Mouse (Mus musculus): Measurements from ENCODE around the gene E330021D16Rik. TPM values are rescaled to one million over a fixed set of nuclear protein-coding genes. Genes with fewer than 3 reads are reported as not detected.
"Not testable (repeated sequence)": the region's sequence is repeated elsewhere in the genome, so short reads cannot be mapped to it uniquely, and the experiment has no call there.

The E330021D16Rik gene
- total and polyA plus RNA-seq, 3 experiments = not detected

DNA sequence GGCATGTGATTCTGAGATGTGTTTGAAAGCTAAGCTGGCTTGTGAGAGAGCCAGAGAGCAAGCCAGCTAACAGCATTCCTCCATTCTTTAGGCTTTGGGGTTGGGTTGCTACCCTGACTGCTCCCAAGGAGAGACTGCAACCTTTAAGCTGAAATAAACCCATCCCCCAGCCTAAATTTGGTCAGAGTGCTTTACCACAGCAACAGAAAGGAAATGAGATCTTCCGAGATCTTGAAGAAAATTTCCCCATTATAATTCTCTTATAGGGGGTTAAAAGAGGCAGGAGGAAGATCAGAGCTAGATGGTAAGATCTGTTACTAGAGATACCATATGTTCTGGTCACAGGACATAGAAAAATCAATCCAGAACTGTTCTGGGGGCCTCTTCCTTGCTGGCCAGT lies 34.6 kb upstream of the E330021D16Rik start:
- TF ChIP-seq CHD2 (IDR thresholded peaks at IDR 0.05; ENCODE audit: low read length) (no peak), POLR2AphosphoS2 (IDR thresholded peaks at IDR 0.05; ENCODE audit: low read depth, low read length) (no peak), MYC (IDR thresholded peaks at IDR 0.05; ENCODE audit: low read depth, low read length) (no peak), CHD1 (IDR thresholded peaks at IDR 0.05; ENCODE audit: low read depth, low read length) (no peak), ELF1 (IDR thresholded peaks at IDR 0.05; ENCODE audit: low read depth, low read length) (no peak), SIN3A (IDR thresholded peaks at IDR 0.05; ENCODE audit: low read length) (no peak), TCF12 (IDR thresholded peaks at IDR 0.05; ENCODE audit: low read depth, low read length) (no peak), HCFC1 (IDR thresholded peaks at IDR 0.05; ENCODE audit: low read depth, low read length) (no peak), MAX (IDR thresholded peaks at IDR 0.05; ENCODE audit: low read length) (no peak), BHLHE40 (IDR thresholded peaks at IDR 0.05; ENCODE audit: low read depth, low read length) (no peak), RCOR1 (conservative IDR thresholded peaks at IDR 0.05; ENCODE audit: low read depth, low read length) (no peak), TBP (conservative IDR thresholded peaks at IDR 0.05; ENCODE audit: low read depth, low read length) (no peak), RAD21 (IDR thresholded peaks at IDR 0.05; ENCODE audit: low read depth, low read length) (no peak), ETS1 (conservative IDR thresholded peaks at IDR 0.05; ENCODE audit: low read depth, low read length) (no peak)
- no peak overlapping the region for H3K27ac ChIP-seq (ENCODE audit: insufficient read depth, low read depth)
- DNase-seq (ENCODE audit: extremely low read depth) = no peak
- dilution Hi-C loops (cut with MboI; ENCODE audit: extremely low pct_ligation_motif_present, extremely low pct_unique_long_range_greater_than_20kb, low sequenced_read_pairs) = no loop called here
- peaks cover 3 to 7% of the 10 kb centered on the region in 2 experiments; a peak in 2 of 4 replicates for H3K4me1 ChIP-seq (ENCODE audit: control insufficient read depth in 1 of 2, insufficient read depth in 2 of 2)
- no peak overlapping the region for H3K4me2 ChIP-seq (ENCODE audit: insufficient read depth, low read depth, poor library complexity, severe bottlenecking)
- peaks cover 3% of the 10 kb centered on the region for H3K9me3 ChIP-seq (replicated peaks; ENCODE audit: low read length)
- no peak overlapping the region for H3K4me3 ChIP-seq (replicated peaks in 1 of 3; ENCODE audit: low read depth in 2 of 3, low read length in 2 of 3, poor library complexity in 1 of 3)
- H3K9ac ChIP-seq (ENCODE audit: insufficient read depth, low read depth) = no peak overlapping the region
- no peaks in the 10 kb centered on the region for H3K27me3 ChIP-seq (replicated peaks)
- no peaks in the 10 kb centered on the region for H3K36me3 ChIP-seq (replicated peaks in 1 of 2; ENCODE audit: control insufficient read depth in 1 of 2, insufficient read depth in 1 of 2, low read length in 1 of 2)
- no peaks in the 10 kb centered on the region for H3K79me2 ChIP-seq (replicated peaks; ENCODE audit: control insufficient read depth, extremely low read depth, insufficient read depth, poor library complexity, severe bottlenecking)
- in situ Hi-C loops (cut with MboI; ENCODE audit: low pct_ligation_motif_present, low pct_unique_long_range_greater_than_20kb, low sequenced_read_pairs) = loop anchor here (25.0 kb wide), 2 partner anchors 262 to 537 kb away; no protein-coding TSS in a partner anchor

DNA sequence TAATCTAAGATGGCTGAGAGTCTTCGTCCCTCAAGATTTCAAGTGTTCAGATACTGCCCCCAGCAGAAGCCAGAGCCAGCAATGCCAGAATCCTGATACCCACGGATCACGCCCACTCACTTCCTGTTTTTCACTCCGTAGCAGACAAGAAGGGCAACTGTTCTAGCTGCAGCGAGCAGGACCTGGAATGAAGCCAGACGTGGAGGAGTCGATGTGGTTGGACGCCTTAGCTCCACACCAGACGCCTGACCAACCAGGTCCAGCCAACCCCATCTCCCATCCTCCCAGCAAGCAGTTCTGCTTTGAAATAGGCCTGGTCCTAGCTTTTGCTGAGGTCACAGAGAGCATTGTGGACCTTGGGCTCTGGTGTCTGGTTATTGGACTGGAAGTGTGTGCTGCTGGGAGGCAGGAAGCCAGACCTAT lies 33.9 kb upstream of the E330021D16Rik start:
- no peak overlapping the region for H3K4me3 ChIP-seq (replicated peaks in 1 of 3; ENCODE audit: low read depth in 2 of 3, low read length in 2 of 3, poor library complexity in 1 of 3)
- dilution Hi-C loops (cut with MboI; ENCODE audit: extremely low pct_ligation_motif_present, extremely low pct_unique_long_range_greater_than_20kb, low sequenced_read_pairs) (no loop called here), in situ Hi-C loops (cut with MboI; ENCODE audit: low pct_ligation_motif_present, low pct_unique_long_range_greater_than_20kb, low sequenced_read_pairs) (loop anchor here (25.0 kb wide), 2 partner anchors 263 to 538 kb away; no protein-coding TSS in a partner anchor)
- no peaks in the 10 kb centered on the region for H3K36me3 ChIP-seq (replicated peaks in 1 of 2; ENCODE audit: control insufficient read depth in 1 of 2, insufficient read depth in 1 of 2, low read length in 1 of 2)
- no peak overlapping the region for H3K9ac ChIP-seq (ENCODE audit: insufficient read depth, low read depth)
- no peaks in the 10 kb centered on the region for H3K79me2 ChIP-seq (replicated peaks; ENCODE audit: control insufficient read depth, extremely low read depth, insufficient read depth, poor library complexity, severe bottlenecking)
- no peaks in the 10 kb centered on the region for H3K27me3 ChIP-seq (replicated peaks)
- H3K9me3 ChIP-seq (replicated peaks; ENCODE audit: low read length) = peaks cover 9% of the 10 kb centered on the region
- no peak for TF ChIP-seq TCF12 (IDR thresholded peaks at IDR 0.05; ENCODE audit: low read depth, low read length)
- no peak overlapping the region for H3K4me2 ChIP-seq (ENCODE audit: insufficient read depth, low read depth, poor library complexity, severe bottlenecking)
- no peak overlapping the region for H3K27ac ChIP-seq (ENCODE audit: insufficient read depth, low read depth)
- no peak for DNase-seq (ENCODE audit: extremely low read depth)
- peaks cover 3 to 7% of the 10 kb centered on the region in 2 experiments; a peak in 2 of 4 replicates for H3K4me1 ChIP-seq (ENCODE audit: control insufficient read depth in 1 of 2, insufficient read depth in 2 of 2)

DNA sequence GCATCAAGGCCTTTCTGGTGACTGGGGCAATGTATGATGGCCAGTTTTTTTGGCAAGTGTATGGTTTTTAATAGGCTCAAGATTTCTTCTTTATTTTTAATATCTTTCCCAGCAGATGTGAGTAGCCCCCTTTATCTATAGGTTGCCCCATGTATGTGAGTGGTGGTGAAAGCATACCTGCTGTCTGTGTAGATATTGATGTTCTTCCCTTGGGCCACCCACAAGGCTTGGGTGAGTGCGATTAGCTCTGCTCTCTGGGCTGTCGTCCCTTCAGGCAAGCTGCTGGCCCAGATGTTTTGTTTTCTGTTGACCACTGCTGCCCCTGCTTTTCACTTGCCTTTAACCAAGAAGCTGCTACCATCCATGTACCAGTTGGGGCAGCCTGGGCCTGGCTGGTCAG lies 23.8 kb upstream of the E330021D16Rik start:
- H3K36me3 ChIP-seq (replicated peaks in 1 of 2; ENCODE audit: control insufficient read depth in 1 of 2, insufficient read depth in 1 of 2, low read length in 1 of 2); H3K4me1 ChIP-seq (ENCODE audit: control insufficient read depth in 1 of 2, insufficient read depth in 2 of 2); H3K79me2 ChIP-seq (replicated peaks; ENCODE audit: control insufficient read depth, extremely low read depth, insufficient read depth, poor library complexity, severe bottlenecking); H3K9ac ChIP-seq (ENCODE audit: insufficient read depth, low read depth); DNase-seq (ENCODE audit: extremely low read depth); H3K27me3 ChIP-seq (replicated peaks); H3K9me3 ChIP-seq (replicated peaks; ENCODE audit: low read length); dilution Hi-C loops (cut with MboI; ENCODE audit: extremely low pct_ligation_motif_present, extremely low pct_unique_long_range_greater_than_20kb, low sequenced_read_pairs); H3K4me2 ChIP-seq (ENCODE audit: insufficient read depth, low read depth, poor library complexity, severe bottlenecking); H3K27ac ChIP-seq (ENCODE audit: insufficient read depth, low read depth); H3K4me3 ChIP-seq (replicated peaks in 1 of 3; ENCODE audit: low read depth in 2 of 3, low read length in 2 of 3, poor library complexity in 1 of 3): not testable (repeated sequence)
- in situ Hi-C loops (cut with MboI; ENCODE audit: low pct_ligation_motif_present, low pct_unique_long_range_greater_than_20kb, low sequenced_read_pairs) = loop anchor here (25.0 kb wide), 2 partner anchors 273 to 548 kb away; no protein-coding TSS in a partner anchor

DNA sequence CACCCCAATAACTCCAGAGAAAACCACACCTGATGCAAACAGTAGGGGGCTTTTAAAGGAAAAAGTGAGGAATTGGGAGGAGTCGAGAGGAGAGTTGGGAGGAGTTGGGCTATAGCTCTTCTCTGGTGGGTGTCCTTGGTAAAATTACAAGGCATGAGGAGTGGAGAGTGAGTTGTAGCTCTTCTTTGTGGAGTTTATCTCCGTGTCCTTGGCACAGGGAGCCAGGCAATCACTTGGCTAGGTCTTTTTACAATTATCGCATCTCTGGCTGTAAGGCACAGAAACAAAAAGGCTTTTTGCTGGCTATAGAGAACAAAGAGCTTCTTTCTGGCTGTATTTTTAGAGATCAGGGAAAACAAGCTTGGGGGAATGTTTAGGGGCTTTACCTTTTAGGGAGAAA lies 20.8 kb upstream of the E330021D16Rik start:
- H3K27me3 ChIP-seq (replicated peaks) = not testable (repeated sequence)

More for the DNA sequence above, 20.8 kb upstream of the E330021D16Rik start:
- DNase-seq (ENCODE audit: extremely low read depth); H3K79me2 ChIP-seq (replicated peaks; ENCODE audit: control insufficient read depth, extremely low read depth, insufficient read depth, poor library complexity, severe bottlenecking); H3K9me3 ChIP-seq (replicated peaks; ENCODE audit: low read length); H3K4me1 ChIP-seq (ENCODE audit: control insufficient read depth in 1 of 2, insufficient read depth in 2 of 2); H3K9ac ChIP-seq (ENCODE audit: insufficient read depth, low read depth); dilution Hi-C loops (cut with MboI; ENCODE audit: extremely low pct_ligation_motif_present, extremely low pct_unique_long_range_greater_than_20kb, low sequenced_read_pairs); H3K4me2 ChIP-seq (ENCODE audit: insufficient read depth, low read depth, poor library complexity, severe bottlenecking); H3K36me3 ChIP-seq (replicated peaks in 1 of 2; ENCODE audit: control insufficient read depth in 1 of 2, insufficient read depth in 1 of 2, low read length in 1 of 2); H3K4me3 ChIP-seq (replicated peaks in 1 of 3; ENCODE audit: low read depth in 2 of 3, low read length in 2 of 3, poor library complexity in 1 of 3); H3K27ac ChIP-seq (ENCODE audit: insufficient read depth, low read depth): not testable (repeated sequence)
- in situ Hi-C loops (cut with MboI; ENCODE audit: low pct_ligation_motif_present, low pct_unique_long_range_greater_than_20kb, low sequenced_read_pairs) = loop anchor here (25.0 kb wide), 2 partner anchors 276 to 551 kb away; no protein-coding TSS in a partner anchor

Data from CH12.LX (cell line).